Mouse (Mus musculus) left cerebral cortex, adult 9 months (tissue): ENCODE measurements around the gene Gm8914.
"Not testable (repeated sequence)": the region's sequence is repeated elsewhere in the genome, so short reads cannot be mapped to it uniquely, and the experiment has no call there.

ENCODE experiments used
- DNase-seq, 2 experiments: peaks; one replicate each; pipeline ENCODE4 v3.0.0; 2022; ENCODE audit warnings: low spot score in 2 of 2

The Gm8914 gene

DNA sequence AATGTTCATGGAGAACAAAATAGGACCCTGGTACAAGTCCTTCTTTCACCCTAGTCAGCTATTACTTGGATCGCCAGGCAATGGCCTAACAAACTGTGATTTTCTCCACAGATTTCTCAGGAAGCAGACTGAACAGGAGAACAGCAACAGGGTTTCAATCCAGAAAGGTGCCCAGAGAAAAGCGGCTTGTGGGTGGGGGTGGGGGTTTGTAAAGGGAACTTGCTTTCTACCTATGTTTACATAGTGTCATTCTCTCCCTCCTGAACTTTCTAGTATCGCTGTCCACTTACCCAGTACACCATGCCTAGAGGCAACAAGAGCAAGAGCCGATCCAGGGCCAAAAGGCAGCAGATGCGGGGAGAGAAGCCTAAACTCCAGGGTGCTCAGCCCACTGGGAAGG is at the start of gene Gm8914:
Gene Gm8914 (plus strand): TSS at position 301 of the 400 bp plus-strand sequence.
- not testable (repeated sequence) for DNase-seq
